Mouse (Mus musculus) kidney, adult 2 months (tissue): Measurements from ENCODE around the gene Fcho1. TPM values are rescaled to one million over a fixed set of nuclear protein-coding genes. Genes with fewer than 3 reads are reported as not detected.
A peak's percentile ranks its signal among the peaks of the same experiment; 100 is the strongest.

ENCODE experiments used
- DNase-seq: peaks from one replicate; pipeline ENCODE4 v3.0.0; 2021
- H3K27ac ChIP-seq: fragments of 200-500 bp; 2 replicates; pipeline ENCODE4 v1.5.1; 2012; ENCODE audit warnings: low read depth, low read length, control low read depth, inconsistent platforms; ENCODE audit not compliant: insufficient read depth
- H3K27me3 ChIP-seq: fragments of 200-500 bp; replicated peaks from 2 replicates; pipeline ENCODE4 v1.6.1; 2012; ENCODE audit warnings: mild to moderate bottlenecking, moderate library complexity, low read length, inconsistent platforms; ENCODE audit not compliant: control insufficient read depth, insufficient read depth
- H3K36me3 ChIP-seq: fragments of 200-500 bp; 2 replicates; pipeline ENCODE4 v1.6.1; 2012; ENCODE audit warnings: mild to moderate bottlenecking, moderate library complexity, low read length, inconsistent platforms; ENCODE audit not compliant: control insufficient read depth, insufficient read depth
- H3K4me1 ChIP-seq: fragments of 200-500 bp; 2 replicates; pipeline ENCODE4 v1.6.1; 2011; ENCODE audit warnings: low read length; ENCODE audit not compliant: control insufficient read depth, insufficient read depth
- H3K4me3 ChIP-seq: fragments of 200-500 bp; 2 replicates; pipeline ENCODE4 v1.5.1; 2011; ENCODE audit warnings: mild to moderate bottlenecking, low read depth, low read length, control low read depth; ENCODE audit not compliant: insufficient read depth
- CTCF ChIP-seq: fragments of 200-500 bp; conservative IDR thresholded peaks from 2 replicates; pipeline ENCODE4 v1.5.1; 2011; ENCODE audit warnings: low read depth, mild to moderate bottlenecking, control low read depth, low read length, moderate library complexity, mixed read lengths; ENCODE audit not compliant: insufficient read depth, insufficient read length
- POLR2A ChIP-seq: fragments of 200-500 bp; IDR thresholded peaks from one replicate; pipeline ENCODE4 v1.6.1; 2011; ENCODE audit warnings: low read depth, low read length, control low read depth
- WGBS: fragments of 180-500 bp; shearing (Covaris S2); methylation state at CpG from one replicate; pipeline ENCODE4 v1.1.7; 2018; 5-methylcytosine and 5-hydroxymethylcytosine counted together
- polyA plus RNA-seq: library from polyadenylated mRNA; depleted of rRNA; stranded (reverse); fragments of >200 nt; gene quantifications from 2 replicates; pipeline ENCODE4 v1.2.3, GENCODE M21; 2012

Gene Fcho1
- polyA plus RNA-seq, 1 experiment = 9.5 TPM

- Histone ChIP-seq H3K27ac (0 out of 2 replicates have a peak overlapping the region, but pooled peaks have one; percentile 36), H3K36me3 (no peaks in the 10 kb centered on the region), H3K4me3 (no peak overlapping the region), H3K27me3 (no peaks in the 10 kb centered on the region), H3K4me1 (peaks cover 5% of the 10 kb centered on the region; the same call in 1 of the 2 replicates)
- WGBS = 32% methylated on average over 21 of the region's 21 CpGs
- DNase-seq = peak; percentile 70
- TF ChIP-seq POLR2A = no peak
- no peak for TF ChIP-seq CTCF
Observed at GRCm38 (mm10) chr8:71680471-71680870, 45.0 kb downstream of the Fcho1 start.

- H3K4me3 ChIP-seq = no peak overlapping the region
- peaks cover 5% of the 10 kb centered on the region; the same call in 1 of the 2 replicates for H3K4me1 ChIP-seq
- no peaks in the 10 kb centered on the region for H3K27me3 ChIP-seq
- no peak overlapping the region for H3K27ac ChIP-seq
- no peaks in the 10 kb centered on the region for H3K36me3 ChIP-seq
- DNase-seq = no peak
- WGBS = 38% methylated on average over 45 of the region's 46 CpGs
- no peak for TF ChIP-seq POLR2A
- TF ChIP-seq CTCF = no peak
Observed at GRCm38 (mm10) chr8:71679550-71680168, 45.9 kb downstream of the Fcho1 start.

GRCm38 (mm10) chr8:71679116-71679515, 46.4 kb downstream of the Fcho1 start:
- DNase-seq = no peak
- no peak overlapping the region for H3K4me3 ChIP-seq
- peaks cover 5% of the 10 kb centered on the region; the same call in 1 of the 2 replicates for H3K4me1 ChIP-seq
- no peak overlapping the region for H3K27ac ChIP-seq
- H3K27me3 ChIP-seq = no peaks in the 10 kb centered on the region
- TF ChIP-seq CTCF (no peak), POLR2A (no peak)
- no peaks in the 10 kb centered on the region for H3K36me3 ChIP-seq
- 58% methylated on average over 16 of the region's 16 CpGs for WGBS

GRCm38 (mm10) chr8:71678216-71678615, 47.3 kb downstream of the Fcho1 start:
- no peak overlapping the region for H3K27ac ChIP-seq
- 65% methylated on average over 4 of the region's 4 CpGs for WGBS
- H3K36me3 ChIP-seq = no peaks in the 10 kb centered on the region
- peaks cover 5% of the 10 kb centered on the region; the same call in 1 of the 2 replicates for H3K4me1 ChIP-seq
- DNase-seq = no peak
- no peak overlapping the region for H3K4me3 ChIP-seq
- TF ChIP-seq CTCF (no peak), POLR2A (no peak)
- H3K27me3 ChIP-seq = no peaks in the 10 kb centered on the region

- Histone ChIP-seq H3K4me1 (peaks cover 5% of the 10 kb centered on the region; the same call in 1 of the 2 replicates), H3K36me3 (no peaks in the 10 kb centered on the region), H3K27me3 (no peaks in the 10 kb centered on the region), H3K27ac (peak overlapping the region; percentile 64; the same call in 1 of the 2 replicates), H3K4me3 (no peak overlapping the region)
- no peak for TF ChIP-seq CTCF
- TF ChIP-seq POLR2A = no peak
- DNase-seq = peak; percentile 49
Observed at GRCm38 (mm10) chr8:71677555-71677954, 48.0 kb downstream of the Fcho1 start.

GRCm38 (mm10) chr8:71676803-71677202, 48.7 kb downstream of the Fcho1 start:
- no peak for DNase-seq
- H3K36me3 ChIP-seq = no peaks in the 10 kb centered on the region
- peaks cover 5% of the 10 kb centered on the region; the same call in 1 of the 2 replicates for H3K4me1 ChIP-seq
- TF ChIP-seq POLR2A = no peak
- TF ChIP-seq CTCF = no peak
- H3K4me3 ChIP-seq = peak overlapping the region; percentile 99
- peak overlapping the region; percentile 24 for H3K27ac ChIP-seq
- 62% methylated on average over 9 of the region's 9 CpGs for whole genome bisulfite sequencing
- H3K27me3 ChIP-seq = no peaks in the 10 kb centered on the region

- no peaks in the 10 kb centered on the region for H3K36me3 ChIP-seq
- peaks cover 5% of the 10 kb centered on the region; the same call in 1 of the 2 replicates for H3K4me1 ChIP-seq
- DNase-seq = peak; percentile 69
- peak within 1 kb of the TSS; percentile 99 for H3K4me3 ChIP-seq
- TF ChIP-seq CTCF (no peak), POLR2A (peak; percentile 38)
- peak within 1 kb of the TSS; percentile 86 for H3K27ac ChIP-seq
- WGBS = 3% methylated on average over 40 of the region's 40 CpGs
- no peaks in the 10 kb centered on the region for H3K27me3 ChIP-seq
Observed at GRCm38 (mm10) chr8:71676020-71676741, 49.3 kb downstream of the Fcho1 start, which contains the start of gene Jak3. Jak3 (plus strand) TSS chr8:71676296.
